Mouse (Mus musculus): ENCODE data around the gene Esrra. TPM values are rescaled to one million over a fixed set of nuclear protein-coding genes. Genes with fewer than 3 reads are reported as not detected.
"Not testable (repeated sequence)": the region's sequence is repeated elsewhere in the genome, so short reads cannot be mapped to it uniquely, and the experiment has no call there.

The Esrra gene
- total RNA-seq, 4 experiments from 2014 or later, result 82.8 to 114 (median 93.4) TPM

- no peak for DNase-seq (ENCODE audit: low spot score in 2 of 2)
Measured at GRCm38 (mm10) chr19:6922901-6923735, 1.5 kb upstream of the Esrra start.

- peak in 1 of 2 experiments; percentile 55 for DNase-seq (ENCODE audit: low spot score in 2 of 2)
Measured at GRCm38 (mm10) chr19:6920741-6921636, 624 bp downstream of the Esrra start.

- DNase-seq (ENCODE audit: low spot score in 2 of 2), result peak in 1 of 2 experiments; percentile 63
Measured at GRCm38 (mm10) chr19:6919876-6920740, 1.5 kb downstream of the Esrra start.

- no peak for DNase-seq (ENCODE audit: low spot score in 2 of 2)
Measured at GRCm38 (mm10) chr19:6919431-6919830, 2.2 kb downstream of the Esrra start.

GRCm38 (mm10) chr19:6918321-6918720 lies 3.3 kb downstream of the Esrra start:
- no peak for DNase-seq (ENCODE audit: low spot score in 2 of 2)

GRCm38 (mm10) chr19:6916496-6916895 lies 5.1 kb downstream of the Esrra start:
- no peak for DNase-seq (ENCODE audit: low spot score in 2 of 2)

GRCm38 (mm10) chr19:6915276-6915675 lies 6.3 kb downstream of the Esrra start:
- DNase-seq (ENCODE audit: low spot score in 2 of 2), result no peak

- DNase-seq (ENCODE audit: low spot score in 2 of 2), result no peak
Measured at GRCm38 (mm10) chr19:6914540-6914939, 7.1 kb downstream of the Esrra start.

- no peak for DNase-seq (ENCODE audit: low spot score in 2 of 2)
Measured at GRCm38 (mm10) chr19:6913991-6914390, 7.6 kb downstream of the Esrra start.

- no peak for DNase-seq (ENCODE audit: low spot score in 2 of 2)
Measured at GRCm38 (mm10) chr19:6913036-6913435, 8.6 kb downstream of the Esrra start.

GRCm38 (mm10) chr19:6912205-6912970 lies 9.2 kb downstream of the Esrra start:
- DNase-seq (ENCODE audit: low spot score in 2 of 2), result no peak

- DNase-seq (ENCODE audit: low spot score in 2 of 2), result no peak
Measured at GRCm38 (mm10) chr19:6911101-6912074, 10.2 kb downstream of the Esrra start.

- DNase-seq (ENCODE audit: low spot score in 2 of 2), result not testable (repeated sequence)
Measured at GRCm38 (mm10) chr19:6910306-6910705, 11.3 kb downstream of the Esrra start.

- DNase-seq (ENCODE audit: low spot score in 2 of 2), result peak; percentile 74 to 87
Measured at GRCm38 (mm10) chr19:6909507-6910289, 11.9 kb downstream of the Esrra start, which contains the start of the genes Trmt112 and Prdx5. Gene Trmt112, plus strand, starts transcription at chr19:6909698. Gene Prdx5, minus strand, starts transcription at chr19:6910106.

- no peak for DNase-seq (ENCODE audit: low spot score in 2 of 2)
Measured at GRCm38 (mm10) chr19:6909021-6909420, 12.6 kb downstream of the Esrra start.

- DNase-seq (ENCODE audit: low spot score in 2 of 2), result no peak
Measured at GRCm38 (mm10) chr19:6907811-6908540, 13.6 kb downstream of the Esrra start.

- DNase-seq (ENCODE audit: low spot score in 2 of 2), result no peak
Measured at GRCm38 (mm10) chr19:6907094-6907493, 14.5 kb downstream of the Esrra start.

GRCm38 (mm10) chr19:6906199-6906598 lies 15.4 kb downstream of the Esrra start:
- DNase-seq (ENCODE audit: low spot score in 2 of 2), result no peak
